Mouse (Mus musculus) embryonic facial prominence, embryonic 14.5 days (tissue): ENCODE measurements around the gene Fam3a. TPM values are rescaled to one million over a fixed set of nuclear protein-coding genes. Genes with fewer than 3 reads are reported as not detected.
A peak's percentile ranks its signal among the peaks of the same experiment; 100 is the strongest.

Source experiments
- ATAC-seq: fragments of 200-750 bp; cut with Nextera tagmentation; 2 replicates; pipeline ENCODE4 v1.8.0; 2017; ENCODE audit warnings: low read depth, moderate number of reproducible peaks, moderate TSS enrichment
- DNase-seq: peaks from one replicate; pipeline ENCODE4 v3.0.0-alpha.2; 2015; ENCODE audit warnings: low spot score
- H3K27ac ChIP-seq: fragments of 300-500 bp; sonication (generic); replicated peaks from 2 replicates; pipeline ENCODE4 v1.5.1; 2014; ENCODE audit warnings: low read depth, mild to moderate bottlenecking, low read length, moderate library complexity
- H3K27me3 ChIP-seq: fragments of 300-500 bp; sonication (generic); replicated peaks from 2 replicates; pipeline ENCODE4 v1.6.1; 2014; ENCODE audit warnings: low read length; ENCODE audit not compliant: control insufficient read depth, insufficient read depth
- H3K36me3 ChIP-seq: fragments of 300-500 bp; sonication (generic); 2 replicates; pipeline ENCODE4 v1.6.1; 2014; ENCODE audit warnings: low read length, mixed read lengths; ENCODE audit not compliant: control insufficient read depth, insufficient read depth
- H3K4me1 ChIP-seq: fragments of 300-500 bp; sonication (generic); 2 replicates; pipeline ENCODE4 v1.6.1; 2014; ENCODE audit warnings: antibody characterized with exemption, low read length; ENCODE audit not compliant: control insufficient read depth, insufficient read depth
- H3K4me2 ChIP-seq: fragments of 300-500 bp; sonication (generic); 2 replicates; pipeline ENCODE4 v1.6.1; 2014; ENCODE audit warnings: low read depth, mild to moderate bottlenecking, low read length, moderate library complexity, mixed read lengths
- H3K4me3 ChIP-seq: fragments of 300-500 bp; sonication (generic); 2 replicates; pipeline ENCODE4 v1.5.1; 2014; ENCODE audit warnings: low read depth, mild to moderate bottlenecking, low read length
- H3K9ac ChIP-seq: fragments of 300-500 bp; sonication (generic); 2 replicates; pipeline ENCODE4 v1.6.1; 2014; ENCODE audit warnings: low read depth, mild to moderate bottlenecking, low read length, moderate library complexity, mixed read lengths
- H3K9me3 ChIP-seq: fragments of 300-500 bp; sonication (generic); 2 replicates; pipeline ENCODE4 v1.6.1; 2016; ENCODE audit warnings: low read length; ENCODE audit not compliant: control insufficient read depth
- WGBS: fragments of 180-500 bp; shearing (Covaris S2); extraction: QIAGEN DNeasy Blood & Tissue Kit; methylation state at CpG from one replicate; pipeline ENCODE4 v1.1.7; 2014; 5-methylcytosine and 5-hydroxymethylcytosine counted together
- polyA plus RNA-seq: library from polyadenylated mRNA; unstranded; fragments of >200 nt; fragmentation: Nextera tagmentation; extraction: Ambion mirVana; gene quantifications from 2 replicates; pipeline ENCODE4 v1.2.1, GENCODE M21; 2014

Gene Fam3a
- polyA plus RNA-seq, 1 experiment from 2014 or later = 38.4 TPM

- Histone ChIP-seq H3K4me1 (no peaks in the 10 kb centered on the region), H3K27me3 (no peaks in the 10 kb centered on the region), H3K4me3 (no peak overlapping the region), H3K27ac (no peak overlapping the region), H3K36me3 (no peaks in the 10 kb centered on the region), H3K4me2 (no peak overlapping the region), H3K9me3 (no peaks in the 10 kb centered on the region), H3K9ac (no peak overlapping the region)
- ATAC-seq (peak; percentile 87), DNase-seq (peak; percentile 75)
Measured at GRCm38 (mm10) chrX:74413377-74413776, 20.3 kb upstream of the Fam3a start.

DNA sequence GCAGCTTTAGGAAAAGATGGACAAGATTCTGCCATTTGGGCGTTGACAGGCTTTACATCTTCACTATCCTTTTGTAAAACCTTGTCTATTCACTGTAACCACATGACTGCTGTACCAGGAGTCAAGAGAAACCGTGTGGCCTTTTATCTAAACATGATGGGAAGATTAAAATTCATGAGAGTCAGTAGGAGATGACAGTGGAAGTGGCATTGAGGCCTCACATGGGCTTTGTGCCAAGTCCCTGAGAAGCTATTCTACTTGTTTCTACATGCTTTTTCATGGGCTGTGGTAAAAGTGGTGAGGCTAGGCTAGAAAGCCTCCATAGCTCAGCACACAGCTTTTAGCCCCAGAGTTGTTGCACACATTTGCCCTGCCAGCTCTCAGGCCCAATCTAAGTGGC lies 15.3 kb upstream of the Fam3a start:
- H3K4me3 ChIP-seq = no peak overlapping the region
- H3K9ac ChIP-seq = no peak overlapping the region
- H3K4me2 ChIP-seq = no peak overlapping the region
- DNase-seq (peak; percentile 22), ATAC-seq (no peak)
- H3K27ac ChIP-seq = no peak overlapping the region
- H3K9me3 ChIP-seq = no peaks in the 10 kb centered on the region
- H3K4me1 ChIP-seq = no peaks in the 10 kb centered on the region
- 45% methylated on average over 2 of the region's 2 CpGs for WGBS
- H3K36me3 ChIP-seq = no peaks in the 10 kb centered on the region
- no peaks in the 10 kb centered on the region for H3K27me3 ChIP-seq

GRCm38 (mm10) chrX:74400136-74400535 lies 7.1 kb upstream of the Fam3a start:
- ATAC-seq = no peak
- H3K27ac ChIP-seq = no peak overlapping the region
- H3K4me2 ChIP-seq = no peak overlapping the region
- H3K4me1 ChIP-seq = no peaks in the 10 kb centered on the region
- no peaks in the 10 kb centered on the region for H3K9me3 ChIP-seq
- WGBS = 72% methylated on average over 3 of the region's 3 CpGs
- no peaks in the 10 kb centered on the region for H3K27me3 ChIP-seq
- no peaks in the 10 kb centered on the region for H3K36me3 ChIP-seq
- H3K9ac ChIP-seq = no peak overlapping the region
- no peak for DNase-seq
- H3K4me3 ChIP-seq = no peak overlapping the region

GRCm38 (mm10) chrX:74388153-74388552 lies 4.9 kb downstream of the Fam3a start:
- no peak overlapping the region for H3K4me3 ChIP-seq
- 0 out of 2 replicates have a peak, but pooled peaks cover 10% of the 10 kb centered on the region for H3K36me3 ChIP-seq
- no peak overlapping the region for H3K27ac ChIP-seq
- no peak overlapping the region for H3K4me2 ChIP-seq
- peaks cover 5% of the 10 kb centered on the region; the same call in 1 of the 2 replicates for H3K4me1 ChIP-seq
- no peaks in the 10 kb centered on the region for H3K9me3 ChIP-seq
- H3K27me3 ChIP-seq = no peaks in the 10 kb centered on the region
- no peak overlapping the region for H3K9ac ChIP-seq
- DNase-seq (no peak), ATAC-seq (no peak)

GRCm38 (mm10) chrX:74384451-74384850 lies 8.6 kb downstream of the Fam3a start:
- DNase-seq = no peak
- Histone ChIP-seq H3K9me3 (no peaks in the 10 kb centered on the region), H3K4me1 (no peaks in the 10 kb centered on the region), H3K9ac (no peak overlapping the region), H3K4me3 (no peak overlapping the region), H3K27ac (no peak overlapping the region), H3K36me3 (0 out of 2 replicates have a peak, but pooled peaks cover 10% of the 10 kb centered on the region), H3K27me3 (no peaks in the 10 kb centered on the region), H3K4me2 (no peak overlapping the region)
- WGBS = 70% methylated on average over 2 of the region's 2 CpGs
- no peak for ATAC-seq

DNA sequence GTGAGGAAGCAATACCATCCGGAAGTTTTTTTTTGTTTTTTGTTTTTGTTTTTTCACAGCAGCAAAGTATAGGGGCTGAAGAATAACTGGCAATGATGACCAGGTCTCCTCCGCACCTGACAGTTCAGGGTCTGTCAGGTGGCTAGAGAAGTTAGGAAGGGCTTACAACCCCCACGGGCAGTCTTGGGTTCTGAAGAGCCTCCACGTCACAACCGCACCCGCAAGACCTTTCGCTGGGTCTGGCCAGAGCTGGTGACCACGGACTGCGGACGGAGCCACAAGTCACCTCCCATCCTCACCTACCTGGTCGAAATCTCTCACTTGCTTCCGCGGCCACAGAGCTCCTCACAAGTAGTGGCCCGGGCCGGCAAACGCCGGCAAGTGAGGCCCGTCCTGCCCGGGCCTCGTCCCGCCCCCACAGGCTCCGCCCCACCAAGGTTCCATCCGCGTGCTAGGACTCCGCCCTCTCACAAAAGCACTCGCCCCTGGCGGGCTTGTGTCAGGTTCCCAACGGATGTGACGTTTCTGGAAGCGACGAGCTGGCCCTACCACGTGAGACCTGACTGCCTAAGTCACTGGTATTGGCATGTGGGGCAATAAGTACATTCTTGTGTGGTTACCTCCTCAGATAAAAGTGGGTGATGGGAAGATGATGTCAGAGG lies 20.1 kb downstream of the Fam3a start, which contains the start of the genes Ubl4a and Slc10a3:
TSS of gene Ubl4a (minus strand) at position 331 of the 662 bp plus-strand sequence.
TSS of gene Slc10a3 (minus strand) at position 462 of the 662 bp plus-strand sequence.
- ATAC-seq (peak; percentile 92), DNase-seq (peak; percentile 95)
- no peaks in the 10 kb centered on the region for H3K4me1 ChIP-seq
- H3K4me2 ChIP-seq = peak within 1 kb of the TSS; percentile 65
- no peak within 1 kb of the TSS for H3K27ac ChIP-seq
- H3K36me3 ChIP-seq = 0 out of 2 replicates have a peak, but pooled peaks cover 6% of the 10 kb centered on the region
- H3K9me3 ChIP-seq = no peaks in the 10 kb centered on the region
- WGBS = 22% methylated on average over 29 of the region's 32 CpGs
- H3K27me3 ChIP-seq = no peaks in the 10 kb centered on the region
- H3K4me3 ChIP-seq = peak within 1 kb of the TSS; percentile 49
- H3K9ac ChIP-seq = peak within 1 kb of the TSS; percentile 70

DNA sequence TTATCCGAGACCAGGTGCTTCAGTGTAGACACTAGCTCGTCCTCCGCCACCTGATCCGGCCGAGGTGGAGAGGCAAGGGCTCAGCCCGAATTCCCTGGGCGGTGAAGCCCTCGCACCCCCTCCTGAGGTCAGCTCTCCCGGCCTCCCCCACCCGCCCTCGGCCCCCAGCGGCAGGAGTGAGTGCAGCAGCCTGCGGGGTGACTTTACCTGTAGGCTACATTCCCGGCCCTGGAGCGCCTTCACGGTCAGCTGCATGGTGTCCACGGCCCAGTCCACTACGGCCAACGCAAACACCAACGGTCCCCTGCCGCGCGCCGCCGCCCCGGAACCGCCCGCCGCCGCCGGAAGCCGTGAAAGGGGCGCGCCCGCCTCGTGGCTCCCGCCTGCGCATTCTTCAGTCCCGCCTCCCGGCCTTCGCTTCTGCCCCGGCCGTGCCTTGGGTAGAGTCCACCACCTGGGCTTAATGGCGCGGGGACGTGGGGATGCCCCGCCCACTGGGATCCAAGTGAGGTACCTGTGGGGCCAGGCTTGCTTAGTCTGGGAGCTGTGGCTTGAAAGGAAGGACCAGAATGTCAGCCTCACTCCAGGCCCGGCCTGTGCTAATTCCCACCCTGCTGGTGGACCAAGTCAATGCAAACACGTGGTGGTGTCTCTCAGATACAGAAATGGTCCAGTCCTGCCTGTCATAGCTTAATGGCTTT lies 24.7 kb downstream of the Fam3a start:
- Histone ChIP-seq H3K4me2 (peak overlapping the region; percentile 64), H3K4me1 (no peaks in the 10 kb centered on the region), H3K9me3 (no peaks in the 10 kb centered on the region), H3K36me3 (0 out of 2 replicates have a peak, but pooled peaks cover 12% of the 10 kb centered on the region), H3K27me3 (no peaks in the 10 kb centered on the region), H3K9ac (peak overlapping the region; percentile 81), H3K4me3 (peak overlapping the region; percentile 56), H3K27ac (peak overlapping the region; percentile 78)
- peak; percentile 74 for DNase-seq
- ATAC-seq = peak; percentile 86
- 13% methylated on average over 13 of the region's 49 CpGs for WGBS

DNA sequence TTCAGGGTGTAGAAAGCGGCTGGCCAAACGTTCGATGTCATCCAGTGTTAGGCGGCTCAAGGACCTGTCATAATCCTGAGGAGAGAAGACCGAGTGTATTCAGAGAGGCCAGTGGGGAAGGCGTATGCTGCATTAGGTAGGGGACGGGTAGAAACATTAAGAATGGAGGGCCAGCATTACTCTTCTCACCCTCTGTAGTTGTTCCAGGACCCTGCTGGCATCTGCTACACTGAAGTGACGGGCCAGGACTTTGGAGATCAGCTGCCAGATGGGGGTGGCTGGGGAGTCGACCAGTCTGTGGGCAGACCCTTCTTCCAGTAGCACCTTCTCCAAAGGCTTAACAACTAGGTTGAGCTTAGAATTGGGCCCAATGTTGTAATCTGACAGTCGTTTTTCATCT lies 25.6 kb downstream of the Fam3a start:
- Histone ChIP-seq H3K9ac (peak overlapping the region; percentile 81), H3K4me1 (no peaks in the 10 kb centered on the region), H3K27me3 (no peaks in the 10 kb centered on the region), H3K36me3 (0 out of 2 replicates have a peak, but pooled peaks cover 12% of the 10 kb centered on the region), H3K4me2 (peak overlapping the region; percentile 64), H3K4me3 (peak overlapping the region; percentile 56), H3K27ac (0 out of 2 replicates have a peak overlapping the region, but pooled peaks have one; percentile 78), H3K9me3 (no peaks in the 10 kb centered on the region)
- WGBS = 64% methylated on average over 10 of the region's 10 CpGs
- ATAC-seq = no peak
- no peak for DNase-seq
